Mouse (Mus musculus) C2C12 (cell line): Measurements from ENCODE around the gene Rflnb. TPM values are rescaled to one million over a fixed set of nuclear protein-coding genes. Genes with fewer than 3 reads are reported as not detected.

ENCODE experiments used
- H3K27me3 ChIP-seq: one replicate; pipeline ENCODE4 v1.6.1; 2011; ENCODE audit not compliant: control insufficient read depth, insufficient read depth, insufficient read length
- H3K36me3 ChIP-seq: one replicate; pipeline ENCODE4 v1.6.1; 2011; ENCODE audit not compliant: control insufficient read depth, insufficient read depth
- H3K4me3 ChIP-seq: one replicate; pipeline ENCODE4 v1.5.1; 2011; ENCODE audit warnings: mild to moderate bottlenecking, control low read depth; ENCODE audit not compliant: poor library complexity, insufficient read depth, severe bottlenecking
- H3K79me2 ChIP-seq: one replicate; pipeline ENCODE4 v1.6.1; 2011; ENCODE audit not compliant: control insufficient read depth, insufficient read depth
- H3K79me3 ChIP-seq: one replicate; pipeline ENCODE4 v1.6.1; 2011; ENCODE audit warnings: low read depth, control low read depth
- H3ac ChIP-seq: one replicate; pipeline ENCODE3; 2011; ENCODE audit warnings: low read depth; ENCODE audit not compliant: control insufficient read depth, insufficient read length
- CEBPB ChIP-seq: IDR thresholded peaks from one replicate; pipeline ENCODE4 v1.6.1; 2011; ENCODE audit warnings: low read depth, mild to moderate bottlenecking, control low read depth, moderate library complexity
- CTCF ChIP-seq: IDR thresholded peaks from one replicate; pipeline ENCODE4 v1.5.1; 2011; ENCODE audit not compliant: control insufficient read depth, insufficient read depth, insufficient read length
- FOSL1 ChIP-seq: IDR thresholded peaks from one replicate; pipeline ENCODE4 v1.8.0; 2011; ENCODE audit warnings: mild to moderate bottlenecking, low read length; ENCODE audit not compliant: poor library complexity, insufficient read depth, severe bottlenecking
- MAX ChIP-seq: IDR thresholded peaks from one replicate; pipeline ENCODE4 v1.6.1; 2011; ENCODE audit warnings: mild to moderate bottlenecking, control low read depth
- MYOD1 ChIP-seq: IDR thresholded peaks from one replicate; pipeline ENCODE4 v1.6.1; 2011; ENCODE audit warnings: low read depth; ENCODE audit not compliant: control insufficient read depth, insufficient read length
- MYOG ChIP-seq: IDR thresholded peaks from one replicate; pipeline ENCODE4 v1.6.1; 2011; ENCODE audit not compliant: control insufficient read depth, insufficient read length; ENCODE audit errors: extremely low read depth
- USF1 ChIP-seq: IDR thresholded peaks from one replicate; pipeline ENCODE4 v1.6.1; 2011; ENCODE audit warnings: low read depth, mild to moderate bottlenecking, control low read depth, moderate library complexity
- polyA plus RNA-seq: library from polyadenylated mRNA; unstranded; fragments of >200 nt; fragmentation: generic; extraction: Trizol; gene quantifications from one replicate; pipeline ENCODE4 v1.2.1, GENCODE M21; 2012; ENCODE audit warnings: missing spikeins

The Rflnb gene
- polyA plus RNA-seq, 1 experiment, result 8.0 TPM

GRCm38 (mm10) chr11:76033836-76034235, 6.3 kb upstream of the Rflnb start:
- no peaks in the 10 kb centered on the region for H3K36me3 ChIP-seq
- H3K4me3 ChIP-seq, result no peak overlapping the region
- TF ChIP-seq MYOD1 (no peak), USF1 (no peak), CTCF (no peak), MAX (no peak), MYOG (no peak), FOSL1 (no peak), CEBPB (no peak)
- peaks cover 3% of the 10 kb centered on the region for H3K27me3 ChIP-seq
- H3K79me3 ChIP-seq, result no peaks in the 10 kb centered on the region
- no peak overlapping the region for H3ac ChIP-seq
- no peaks in the 10 kb centered on the region for H3K79me2 ChIP-seq

- no peaks in the 10 kb centered on the region for H3K79me3 ChIP-seq
- no peak overlapping the region for H3K4me3 ChIP-seq
- H3K27me3 ChIP-seq, result peaks cover 3% of the 10 kb centered on the region
- no peaks in the 10 kb centered on the region for H3K36me3 ChIP-seq
- H3ac ChIP-seq, result no peak overlapping the region
- no peaks in the 10 kb centered on the region for H3K79me2 ChIP-seq
- TF ChIP-seq FOSL1, result no peak
- TF ChIP-seq CTCF, result no peak
- no peak for TF ChIP-seq CEBPB
- TF ChIP-seq MYOG, result no peak
- no peak for TF ChIP-seq USF1
- no peak for TF ChIP-seq MAX
- no peak for TF ChIP-seq MYOD1
These were observed 5.8 kb upstream of the Rflnb start for GRCm38 (mm10) chr11:76033359-76033758.

GRCm38 (mm10) chr11:76028072-76028465, 487 bp upstream of the Rflnb start:
- no peaks in the 10 kb centered on the region for H3K79me2 ChIP-seq
- no peak overlapping the region for H3ac ChIP-seq
- no peak for TF ChIP-seq MYOG
- H3K36me3 ChIP-seq, result no peaks in the 10 kb centered on the region
- no peaks in the 10 kb centered on the region for H3K27me3 ChIP-seq
- H3K79me3 ChIP-seq, result no peaks in the 10 kb centered on the region
- H3K4me3 ChIP-seq, result no peak overlapping the region

GRCm38 (mm10) chr11:76026527-76027138, 949 bp downstream of the Rflnb start:
- TF ChIP-seq MYOD1 (no peak), CEBPB (no peak), FOSL1 (no peak), MYOG (no peak), MAX (no peak), CTCF (no peak), USF1 (no peak)

GRCm38 (mm10) chr11:76025080-76025583, 2.5 kb downstream of the Rflnb start:
- Histone ChIP-seq H3K36me3 (no peaks in the 10 kb centered on the region), H3K79me2 (no peaks in the 10 kb centered on the region), H3ac (no peak overlapping the region), H3K4me3 (no peak overlapping the region), H3K79me3 (no peaks in the 10 kb centered on the region), H3K27me3 (no peaks in the 10 kb centered on the region)
- no peak for TF ChIP-seq CEBPB
- no peak for TF ChIP-seq MYOD1
- TF ChIP-seq MAX, result no peak
- no peak for TF ChIP-seq USF1
- no peak for TF ChIP-seq FOSL1
- no peak for TF ChIP-seq CTCF
- TF ChIP-seq MYOG, result no peak

More at GRCm38 (mm10) chr11:76026527-76027138, 949 bp downstream of the Rflnb start:
- no peaks in the 10 kb centered on the region for H3K27me3 ChIP-seq
- H3ac ChIP-seq, result no peak overlapping the region
- peak overlapping the region; percentile 51 for H3K4me3 ChIP-seq
- no peaks in the 10 kb centered on the region for H3K79me3 ChIP-seq
- no peaks in the 10 kb centered on the region for H3K79me2 ChIP-seq
- H3K36me3 ChIP-seq, result no peaks in the 10 kb centered on the region

- Histone ChIP-seq H3K27me3 (no peaks in the 10 kb centered on the region), H3K36me3 (no peaks in the 10 kb centered on the region), H3K79me2 (no peaks in the 10 kb centered on the region), H3ac (no peak overlapping the region), H3K4me3 (no peak overlapping the region), H3K79me3 (no peaks in the 10 kb centered on the region)
- TF ChIP-seq MYOD1 (no peak), CEBPB (no peak), CTCF (no peak), USF1 (no peak), MAX (no peak), FOSL1 (no peak), MYOG (no peak)
These were observed 6.7 kb downstream of the Rflnb start for GRCm38 (mm10) chr11:76020916-76021315.
